Mouse (Mus musculus): Measurements from ENCODE around the gene Tifab.

- TF ChIP-seq CTCF (IDR thresholded peaks at IDR 0.05; ENCODE audit: borderline replicate concordance, extremely low read depth, insufficient read depth, insufficient read length) (no peak), POLR2A (IDR thresholded peaks at IDR 0.05; ENCODE audit: borderline replicate concordance, extremely low read depth, insufficient read depth, insufficient read length, poor library complexity, severe bottlenecking) (no peak)
Observed at GRCm38 (mm10) chr13:56130544-56130943, 48.1 kb downstream of the Tifab start.

Data from brain, embryonic 14.5 days (tissue).